Mouse (Mus musculus) hindbrain, embryonic 13.5 days (tissue): ENCODE measurements around the gene Pias1. TPM values are rescaled to one million over a fixed set of nuclear protein-coding genes. Genes with fewer than 3 reads are reported as not detected.

Experiments used
- polyA plus RNA-seq: library from polyadenylated mRNA; unstranded; fragments of >200 nt; fragmentation: Nextera tagmentation; extraction: Ambion mirVana; gene quantifications from 2 replicates; pipeline ENCODE4 v1.2.1, GENCODE M21; 2015

The Pias1 gene
- polyA plus RNA-seq, 1 experiment from 2014 or later: 68.2 TPM

Other genes starting within 250 kb of the Pias1 start
- 48.2 and 49.5 TPM in 2 replicates for gene Fem1b, start 176.0 kb downstream of the Pias1 start, polyA plus RNA-seq
- gene Cln6, start 149.1 kb downstream of the Pias1 start, polyA plus RNA-seq: 6.0 and 6.1 TPM in 2 replicates
- 10.4 and 21.2 TPM in 2 replicates for gene Calml4, start 129.8 kb downstream of the Pias1 start, polyA plus RNA-seq
- 18.5 and 25.5 TPM in 2 replicates for gene Skor1, start 161.0 kb upstream of the Pias1 start, polyA plus RNA-seq